In the genomic region with DNA sequence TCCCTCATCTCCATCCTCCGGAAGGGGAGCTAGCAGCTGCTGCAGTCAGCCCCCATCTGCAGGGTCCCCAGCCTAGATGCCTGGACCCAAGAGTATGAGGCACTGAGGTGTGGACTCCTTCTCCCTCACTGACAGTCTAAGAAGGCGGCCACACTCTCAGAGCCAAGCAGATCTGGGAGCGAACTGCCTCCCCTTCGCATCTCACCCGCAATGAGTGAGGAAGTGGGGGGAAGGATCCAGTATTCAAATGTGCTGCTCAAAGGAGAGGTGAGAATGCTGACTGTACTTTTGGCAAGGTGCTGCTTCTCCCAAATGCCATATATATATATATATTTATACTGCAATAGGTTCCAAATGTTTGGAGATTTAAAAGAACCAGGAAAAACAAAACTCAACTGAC, we compare ENCODE assay signal across 18 mouse cellular contexts. TPM values are rescaled to one million over a fixed set of nuclear protein-coding genes. Genes with fewer than 3 reads are reported as not detected.
DNase-seq lines count a peak whose midpoint lies in the region; TF ChIP-seq lines count a peak whose summit lies in the region.
"Had no signal": no experiment of that assay in that cellular context is flagged by ENCODE, and none has a peak within 500 bp of the region (broad histone marks: within the 10 kb centered on the region; RNA-seq: fewer than 3 reads in every experiment).

No protein-coding gene starts in this region.

- H3K4me1 ChIP-seq in cortical plate, adult 2 months (ENCODE audit: control insufficient read depth, insufficient read depth, low read length): peaks cover 10% of the 10 kb centered on the region
- H3K4me1 ChIP-seq: embryonic facial prominence, embryonic 12.5 days; heart, embryonic 12.5 days; hindbrain, embryonic 10.5 days had no signal

- 0 out of 2 replicates have a peak, but pooled peaks have one; percentile 18 for TF ChIP-seq POLR2A in cortical plate, adult 2 months (IDR thresholded peaks at IDR 0.05; ENCODE audit: extremely low read depth, insufficient read depth, low read length)

- peak overlapping the region; percentile 64 for H3K27ac ChIP-seq in cortical plate, adult 2 months (ENCODE audit: insufficient read depth, low read length)
- H3K27ac ChIP-seq: embryonic facial prominence, embryonic 12.5 days; forebrain, embryonic 15.5 days; hindbrain, embryonic 10.5 days; hindbrain, embryonic 14.5 days had no signal

- TF ChIP-seq CTCF in cortical plate, adult 2 months (IDR thresholded peaks at IDR 0.05; ENCODE audit: extremely low read depth, insufficient read depth, low read length): no peak

- H3K4me3 ChIP-seq in cortical plate, adult 2 months (ENCODE audit: insufficient read depth, low read length): no peak overlapping the region
- H3K4me3 ChIP-seq: embryonic facial prominence, embryonic 12.5 days; forebrain, embryonic 15.5 days; heart, embryonic 12.5 days; hindbrain, embryonic 10.5 days had no signal

- DNase-seq in frontal cortex, postnatal 36 days (ENCODE audit: low spot score in 2 of 2): peak; percentile 55 to 70
- no peak for DNase-seq in frontal cortex, postnatal 14 days (ENCODE audit: low spot score in 2 of 2)
- DNase-seq in right cerebral cortex, adult 18-20 months: peak; percentile 80
- no peak for DNase-seq in right cerebral cortex, postnatal 14 days
- DNase-seq in telencephalon, adult 2 months (ENCODE audit: low read depth, low spot score): peak; percentile 82
- no peak for DNase-seq in adrenal gland, adult (ENCODE audit: inconsistent age in 2 of 2, low spot score in 1 of 2)
- DNase-seq: adrenal gland, adult 2 months; adrenal gland, postnatal 25 days; cerebellum, adult 2 months; cerebellum, postnatal 10 days; gastrocnemius, postnatal 14 days had no signal

RNA-seq across cellular contexts. Expression of gene Inpp5d, which starts 16.7 kb away (rescaled TPM):
- polyA plus RNA-seq in cortical plate, adult 2 months (2012; rRNA removed): 18.2 and 18.3 TPM in 2 replicates

RNA-seq across cellular contexts. Expression of gene Ngef, which starts 29.7 kb away (rescaled TPM):
- polyA plus RNA-seq in cortical plate, adult 2 months (2012; rRNA removed): 293 and 323 TPM in 2 replicates
- polyA plus RNA-seq: activated CD4-positive, CD25-positive, alpha-beta regulatory T cell, adult 4 months had no signal

Comparison
In these comparisons a context has a peak if more than half of its experiments do, and no peak if none do; other contexts are left out.
1. DNase-seq: peak in frontal cortex, postnatal 36 days (2 of 2), right cerebral cortex, adult 18-20 months (single experiment) and telencephalon, adult 2 months (single experiment); none in frontal cortex, postnatal 14 days (0 of 2), right cerebral cortex, postnatal 14 days (single experiment) and adrenal gland, adult (0 of 2).